Mouse (Mus musculus) NIH3T3 (cell line): ENCODE data around the gene Elf1.
"Not testable (repeated sequence)": the region's sequence is repeated elsewhere in the genome, so short reads cannot be mapped to it uniquely, and the experiment has no call there.

Experiments used
- DNase-seq: peaks from one replicate; pipeline ENCODE4 v3.0.0-alpha.2; 2012; ENCODE audit warnings: low read depth

Gene Elf1

DNA sequence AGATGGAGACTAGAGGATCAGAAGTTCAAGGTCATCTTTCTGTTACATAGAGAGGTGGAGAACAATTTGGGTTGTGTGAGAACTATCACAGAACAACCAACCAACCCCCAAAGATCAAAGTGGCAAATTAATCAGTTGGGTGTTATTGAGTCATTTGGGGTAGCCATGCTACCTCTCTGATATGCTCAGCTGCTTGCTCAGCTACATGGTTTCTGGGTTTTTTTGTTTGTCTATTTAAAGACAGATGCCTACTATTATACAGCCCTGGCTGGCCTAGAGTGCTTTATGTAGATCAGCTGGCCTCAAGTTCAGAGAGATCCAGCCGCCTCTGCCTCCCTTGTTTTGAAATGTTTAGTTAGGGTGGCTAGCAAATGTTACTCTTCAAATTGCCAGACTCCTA is 40.1 kb downstream of the Elf1 start:
- DNase-seq: no peak

DNA sequence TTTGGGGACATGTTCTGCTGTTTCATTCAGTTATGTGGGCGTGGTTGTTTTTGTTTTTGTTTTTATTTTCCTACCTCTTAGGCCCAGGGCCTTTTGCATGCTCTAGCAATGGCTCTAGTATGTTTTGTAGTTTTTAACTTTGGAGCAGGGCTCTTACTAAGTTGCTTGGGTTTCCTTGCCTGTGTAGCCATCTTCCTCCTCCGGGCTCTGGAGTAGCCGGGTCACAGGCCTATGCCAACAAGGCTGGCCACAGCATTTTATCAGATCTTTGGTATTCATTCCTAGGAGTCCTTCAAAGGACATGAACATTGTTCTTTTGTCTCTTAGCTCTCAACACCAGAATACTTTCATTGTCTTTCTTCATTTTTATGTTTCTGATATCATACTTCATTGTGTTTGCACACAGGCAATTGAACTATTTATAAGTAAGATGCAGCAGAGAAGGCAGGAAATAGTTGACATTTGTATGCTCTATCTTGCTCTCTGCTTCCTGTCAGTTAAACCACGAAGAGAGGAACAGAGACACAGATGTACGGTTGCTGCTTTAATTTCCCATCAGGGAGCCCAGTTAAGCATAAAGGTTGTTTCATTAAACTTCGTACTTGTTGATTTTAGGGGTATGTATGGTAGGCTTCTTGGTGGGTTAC is 40.6 kb downstream of the Elf1 start:
- no peak for DNase-seq

DNA sequence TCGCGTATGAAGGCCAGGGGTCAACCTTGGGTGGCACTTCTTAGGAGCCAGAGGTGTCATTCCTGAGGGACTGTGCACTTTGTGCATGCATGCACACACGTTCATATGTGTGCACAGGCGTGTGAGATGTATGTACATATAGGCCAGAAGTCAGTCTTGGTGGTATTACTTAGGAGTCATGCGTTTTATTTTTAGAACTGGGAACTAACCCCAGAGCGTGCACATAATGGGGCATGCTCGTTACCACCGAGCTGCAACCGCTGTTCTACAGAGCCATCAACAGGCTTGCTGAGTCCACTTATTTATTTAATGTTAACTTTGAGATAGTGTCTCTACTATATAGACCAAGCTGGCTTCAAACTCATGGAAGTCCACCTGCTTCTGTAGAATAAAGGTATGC is 41.4 kb downstream of the Elf1 start:
- no peak for DNase-seq

DNA sequence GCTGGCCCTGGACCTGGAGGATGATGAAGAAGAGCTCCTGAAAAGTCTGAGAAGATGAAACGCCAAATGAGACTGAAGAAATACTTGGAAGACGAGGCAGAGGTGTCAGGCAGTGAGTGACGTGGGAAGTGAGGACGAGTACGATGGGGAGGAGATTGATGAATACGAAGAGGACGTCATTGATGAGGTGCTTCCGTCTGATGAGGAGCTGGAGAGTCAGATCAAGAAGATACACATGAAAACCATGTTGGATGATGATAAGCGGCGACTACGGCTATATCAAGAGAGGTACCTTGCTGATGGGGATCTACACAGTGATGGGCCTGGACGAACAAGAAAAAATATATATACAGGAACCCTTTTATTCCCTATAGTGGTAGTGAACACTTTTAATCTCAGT is 45.1 kb downstream of the Elf1 start:
- DNase-seq: not testable (repeated sequence)

DNA sequence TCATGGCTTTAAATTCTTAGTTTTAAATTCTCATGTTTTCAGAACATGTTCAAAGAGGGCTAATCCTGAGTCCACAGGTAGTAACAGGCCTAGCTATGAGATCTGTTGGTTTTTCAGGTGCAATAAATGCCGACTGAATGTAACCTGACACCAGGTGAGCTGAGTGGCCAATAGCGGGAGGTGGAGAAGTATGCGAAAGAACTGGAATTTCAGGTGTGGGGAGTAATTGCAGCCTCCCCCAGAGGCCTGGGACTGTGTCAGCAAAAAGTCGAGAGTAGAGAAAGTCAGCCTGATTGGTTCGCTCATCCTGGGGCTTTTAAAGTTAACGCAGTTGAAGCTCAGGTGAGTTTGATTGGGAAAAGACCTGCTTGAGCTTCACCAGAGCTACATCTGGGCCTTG is 46.7 kb downstream of the Elf1 start:
- no peak for DNase-seq

DNA sequence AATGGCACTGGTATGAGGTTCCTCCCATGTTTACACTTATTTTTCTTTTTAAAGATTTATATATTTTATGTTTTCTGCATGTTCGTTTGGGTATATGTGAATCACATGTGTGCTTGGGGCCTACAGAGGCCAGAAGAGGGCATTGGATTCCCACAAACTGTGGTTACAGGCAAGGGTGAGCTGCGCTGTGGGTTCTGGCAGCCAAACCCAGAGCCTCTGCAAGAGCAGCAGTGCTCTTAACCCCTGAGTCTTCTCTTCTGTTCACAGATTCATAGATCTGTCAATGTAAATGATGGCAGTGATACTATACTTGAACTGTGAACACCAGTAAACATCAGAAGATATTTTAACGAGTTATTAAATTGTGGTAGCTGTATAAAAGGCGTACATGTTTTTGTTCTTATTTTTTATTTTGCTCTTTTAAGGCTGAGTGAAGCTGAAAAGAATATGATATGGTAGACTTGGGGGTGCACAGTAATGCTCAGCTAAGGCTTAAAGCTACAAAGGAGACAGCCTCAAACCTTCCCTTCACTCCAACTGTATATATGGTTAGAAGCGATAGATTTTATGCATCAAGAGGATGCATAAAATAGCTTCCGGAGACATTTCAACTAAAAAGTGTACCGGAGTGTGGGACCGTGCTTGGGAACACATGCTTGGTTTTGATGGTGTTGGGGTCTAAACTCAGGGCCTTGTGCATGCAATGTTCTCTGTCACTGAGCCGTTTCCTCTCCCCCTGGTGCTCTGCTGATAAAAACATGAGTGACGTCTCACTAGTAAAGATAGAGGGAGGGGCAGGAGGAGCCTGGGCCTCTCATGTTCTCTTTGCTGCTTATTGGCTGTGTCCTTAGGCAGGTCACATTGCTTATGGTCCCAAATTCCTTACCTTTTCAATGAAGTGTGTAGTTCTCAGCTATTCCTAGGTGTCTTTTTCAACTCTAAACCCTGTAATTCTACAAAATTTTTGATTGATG is 48.9 kb downstream of the Elf1 start:
- DNase-seq: no peak

DNA sequence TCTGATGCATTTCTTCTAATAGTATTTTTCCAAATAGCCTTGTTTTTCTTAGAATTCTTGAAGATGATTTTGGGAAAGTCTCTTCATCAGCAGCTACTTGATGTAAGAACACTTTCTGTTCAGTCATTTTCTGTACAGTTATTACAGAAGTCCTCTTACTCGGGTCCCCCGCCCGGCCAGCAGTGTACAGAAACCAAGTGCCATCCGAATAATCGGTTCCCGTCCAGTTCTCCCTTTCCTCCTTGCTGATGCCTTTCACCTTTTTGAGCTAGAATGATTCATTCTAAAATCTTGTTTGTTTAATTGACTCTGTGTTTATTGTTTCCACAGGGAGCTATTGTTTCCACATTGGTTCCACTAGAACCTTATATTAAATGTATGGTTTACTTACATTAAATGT is 49.8 kb downstream of the Elf1 start:
- DNase-seq: no peak

DNA sequence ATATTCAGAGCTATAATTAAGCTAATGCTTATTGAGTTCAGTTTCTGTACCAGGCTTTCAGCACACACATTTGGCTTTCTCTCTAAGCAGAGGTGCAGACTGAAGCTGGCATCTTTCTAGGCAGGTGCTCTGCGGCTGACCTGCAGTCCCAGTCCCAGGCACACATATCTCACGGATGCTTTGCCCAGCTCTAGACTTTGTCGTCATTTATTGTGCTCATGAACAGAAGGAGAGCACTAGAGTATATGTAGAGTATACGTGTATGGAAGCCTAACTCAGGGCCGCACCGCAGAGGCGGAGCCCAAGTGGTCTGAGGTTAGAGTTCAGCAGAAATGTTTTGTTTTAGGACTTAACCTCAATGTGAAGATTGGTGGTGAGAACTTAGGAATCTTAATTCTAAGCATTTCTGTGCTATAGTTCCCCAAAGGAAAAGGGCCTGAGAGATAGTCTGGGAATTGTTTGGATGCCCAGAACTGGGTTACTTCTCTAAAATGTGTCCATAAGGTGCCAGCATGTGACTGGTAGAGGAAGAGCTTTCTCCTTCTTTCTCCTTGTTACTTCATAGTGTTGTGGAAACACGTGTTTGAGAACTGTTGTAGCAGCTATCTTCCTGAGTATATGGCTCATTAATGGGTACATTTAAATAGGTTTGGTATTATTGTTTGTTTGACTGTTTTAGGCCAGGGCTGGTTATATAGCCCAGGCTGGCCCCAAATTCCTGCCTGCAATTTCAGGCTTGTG is 51.2 kb downstream of the Elf1 start:
- no peak for DNase-seq

DNA sequence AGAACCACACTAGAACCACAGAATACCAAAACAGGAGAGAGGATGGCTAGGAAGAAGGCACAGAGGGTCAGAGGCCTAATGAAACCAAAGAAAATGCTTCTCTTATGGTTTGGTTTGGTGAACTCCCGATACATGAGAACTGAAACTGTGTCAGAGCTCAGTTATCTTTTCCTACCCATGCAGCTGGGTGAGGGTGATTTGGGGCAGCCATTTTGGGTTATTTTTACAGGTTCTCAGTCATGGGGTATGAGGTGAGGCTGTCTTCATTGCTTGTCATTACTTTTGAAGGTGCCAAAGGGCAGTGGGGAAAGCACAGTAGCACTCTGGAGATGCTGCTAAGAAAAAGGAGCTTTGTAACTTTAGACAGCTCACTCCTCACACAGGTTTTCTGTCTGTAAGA is 52.4 kb downstream of the Elf1 start:
- DNase-seq: no peak

DNA sequence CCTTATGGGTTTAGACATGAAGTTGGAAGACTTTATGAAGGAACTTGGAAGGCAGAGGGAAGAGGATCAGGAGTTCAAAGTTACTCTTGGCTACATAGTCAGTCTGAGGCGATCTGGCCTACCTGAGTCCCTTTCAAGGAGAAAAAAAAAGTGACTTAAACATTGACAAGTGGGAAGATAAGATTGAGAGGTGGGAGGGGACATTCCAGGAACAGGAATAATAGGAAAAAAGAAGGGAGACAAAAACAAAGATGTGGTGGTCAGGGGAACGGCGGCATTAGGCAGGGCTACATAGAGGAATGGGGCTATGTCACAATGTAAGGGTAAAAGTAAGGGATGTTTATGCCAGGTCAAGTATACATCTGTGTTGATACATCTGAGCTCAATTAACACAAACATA is 53.2 kb downstream of the Elf1 start:
- no peak for DNase-seq

DNA sequence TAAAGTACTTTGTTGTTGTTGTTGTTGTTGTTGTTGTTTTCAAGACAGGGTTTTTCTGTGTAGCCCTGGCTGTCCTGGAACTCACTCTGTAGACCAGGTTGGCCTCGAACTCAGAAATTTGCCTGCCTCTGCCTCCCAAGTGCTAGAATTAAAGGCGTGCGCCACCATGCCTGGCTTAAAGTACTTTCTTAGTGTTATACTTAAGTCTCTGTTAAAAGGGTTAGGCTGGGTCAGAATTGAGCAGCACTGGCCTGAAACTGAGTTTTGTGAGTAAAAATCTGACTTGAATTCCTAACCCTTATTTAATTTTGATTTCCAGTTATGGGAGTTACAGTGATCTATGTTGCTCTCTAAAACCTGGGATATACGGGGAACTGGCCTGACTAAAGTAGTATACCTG is 53.7 kb downstream of the Elf1 start:
- not testable (repeated sequence) for DNase-seq

DNA sequence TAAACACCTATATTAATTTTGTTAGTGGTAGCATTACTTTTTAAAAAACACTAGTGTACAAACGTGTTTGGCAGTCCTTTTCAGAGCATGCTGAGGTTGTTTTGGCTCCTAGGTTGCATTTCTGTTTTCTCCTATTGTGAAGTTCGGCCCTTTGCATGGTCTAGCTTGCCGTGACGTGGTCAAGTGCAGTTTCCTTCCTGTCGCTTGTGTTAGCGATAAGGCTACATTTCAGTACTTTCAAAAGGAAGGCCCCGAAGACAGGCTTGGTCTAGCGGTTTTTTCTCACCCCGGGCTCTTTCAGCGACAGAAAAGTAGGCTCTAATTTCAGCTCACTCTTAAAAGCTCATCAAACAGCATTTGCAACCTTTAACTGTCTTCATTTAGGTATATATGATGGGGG is 54.3 kb downstream of the Elf1 start:
- no peak for DNase-seq

DNA sequence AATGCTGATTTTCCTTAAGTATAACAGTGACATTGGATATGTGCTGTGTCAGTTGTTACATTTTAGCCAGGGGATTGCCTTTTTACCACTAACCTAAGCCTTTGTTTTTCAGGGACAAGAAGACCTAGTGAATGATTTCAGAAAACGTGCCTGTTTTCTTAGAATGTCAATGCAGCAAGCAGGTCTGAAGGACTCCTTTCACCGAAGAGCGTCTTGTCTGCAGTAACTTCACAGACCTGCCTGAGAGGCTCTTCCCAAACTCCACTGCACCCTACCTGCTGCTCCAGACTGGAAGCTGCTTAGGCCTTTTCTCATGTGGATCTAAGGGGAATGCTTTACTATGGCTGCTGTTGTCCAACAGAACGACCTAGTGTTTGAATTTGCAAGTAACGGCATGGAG is 55.0 kb downstream of the Elf1 start:
- DNase-seq: no peak

DNA sequence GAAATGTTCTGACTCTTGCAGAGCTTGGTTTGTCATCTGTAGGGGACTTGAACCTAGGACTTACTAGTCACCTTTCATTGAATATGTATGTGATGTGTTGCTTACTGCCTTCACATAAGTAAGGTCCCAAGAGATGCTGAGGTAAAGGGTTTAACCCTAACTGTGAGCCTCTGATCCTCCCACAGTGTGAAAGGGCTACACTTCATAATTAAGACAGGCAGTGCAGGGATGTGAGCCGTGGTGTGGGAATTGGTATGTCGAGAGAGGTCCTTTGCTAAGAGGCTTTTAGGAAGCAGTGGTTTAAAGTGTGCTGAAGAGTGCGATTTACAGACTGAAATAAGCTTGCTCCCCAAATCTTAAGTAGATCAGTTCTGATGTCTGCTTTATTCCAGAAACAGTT is 55.8 kb downstream of the Elf1 start:
- no peak for DNase-seq

DNA sequence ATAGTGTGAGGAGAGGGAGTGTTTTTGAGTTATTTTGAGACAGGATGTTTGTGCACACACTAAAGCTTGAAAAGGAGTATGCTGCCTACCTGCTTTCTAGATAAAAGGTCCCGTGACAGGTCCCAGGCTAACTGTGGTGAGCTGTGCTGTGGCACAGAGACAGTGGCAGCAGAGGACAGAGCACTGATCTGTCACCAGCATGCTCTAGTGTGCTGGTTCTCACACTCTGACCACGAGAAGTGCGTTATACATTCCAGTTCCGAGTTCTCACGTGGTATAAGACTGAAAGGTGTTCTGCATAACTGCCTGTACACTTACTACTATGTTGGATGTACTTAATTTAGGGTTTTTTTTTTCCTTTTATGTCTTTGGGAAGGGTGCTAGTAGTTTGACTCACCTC is 56.5 kb downstream of the Elf1 start:
- no peak for DNase-seq

DNA sequence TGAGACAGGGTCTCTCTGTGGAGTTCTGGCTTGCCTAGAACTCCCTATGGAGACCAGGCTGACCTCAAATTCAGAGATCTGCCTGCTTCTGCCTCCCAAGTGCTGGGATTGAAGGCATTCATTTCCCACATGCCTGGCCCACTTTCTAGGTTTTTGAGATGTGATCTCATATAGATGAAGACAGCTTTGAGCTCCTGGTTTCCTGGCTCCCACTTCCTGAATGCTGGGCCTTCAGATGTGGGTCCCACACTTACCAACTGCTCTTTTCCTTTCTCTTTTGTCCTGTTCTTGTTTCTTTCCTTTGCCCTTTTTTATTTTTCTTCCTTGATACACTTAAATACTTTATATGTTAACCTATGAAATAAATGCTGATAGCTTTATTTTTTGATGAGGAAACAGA is 56.9 kb downstream of the Elf1 start:
- no peak for DNase-seq

DNA sequence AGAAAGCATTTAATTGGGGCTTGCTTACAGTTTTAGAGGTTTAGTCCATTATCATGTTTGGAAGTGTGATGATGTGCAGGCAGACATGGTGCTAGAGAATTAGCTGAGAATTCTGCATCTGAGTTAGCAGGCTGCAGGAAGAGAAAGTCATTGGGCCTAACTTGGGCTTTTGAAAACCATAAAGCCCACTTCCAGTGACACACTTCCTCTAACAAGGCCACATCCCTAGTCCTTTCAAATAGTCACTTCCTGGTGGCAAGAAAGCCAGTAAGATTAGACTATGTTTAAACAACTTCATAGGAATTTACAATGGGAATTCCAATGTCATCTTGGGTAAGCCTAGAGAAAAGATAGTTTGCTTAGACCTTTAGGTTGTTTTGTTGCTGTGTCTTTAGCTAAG is 60.6 kb downstream of the Elf1 start:
- no peak for DNase-seq

DNA sequence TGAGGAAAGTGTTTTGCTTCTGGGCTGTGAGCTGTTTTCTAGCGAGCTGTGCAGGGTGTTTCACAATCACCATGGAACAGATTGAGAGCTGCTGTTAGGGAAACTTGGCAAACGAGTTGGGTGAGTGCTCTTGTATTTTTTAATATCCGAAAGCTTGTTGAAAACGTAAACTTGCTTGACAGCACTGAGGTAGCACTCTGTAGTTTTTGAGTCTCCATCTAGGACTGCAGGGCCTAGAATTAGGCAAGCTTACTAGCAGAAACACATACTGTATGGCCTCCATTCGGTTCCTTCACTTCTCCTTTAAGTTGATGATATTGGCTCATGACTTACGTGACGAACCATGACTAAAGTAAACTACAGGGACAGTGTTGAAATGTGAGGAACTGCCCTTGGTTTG is 68.3 kb downstream of the Elf1 start:
- peak; percentile 85 for DNase-seq

DNA sequence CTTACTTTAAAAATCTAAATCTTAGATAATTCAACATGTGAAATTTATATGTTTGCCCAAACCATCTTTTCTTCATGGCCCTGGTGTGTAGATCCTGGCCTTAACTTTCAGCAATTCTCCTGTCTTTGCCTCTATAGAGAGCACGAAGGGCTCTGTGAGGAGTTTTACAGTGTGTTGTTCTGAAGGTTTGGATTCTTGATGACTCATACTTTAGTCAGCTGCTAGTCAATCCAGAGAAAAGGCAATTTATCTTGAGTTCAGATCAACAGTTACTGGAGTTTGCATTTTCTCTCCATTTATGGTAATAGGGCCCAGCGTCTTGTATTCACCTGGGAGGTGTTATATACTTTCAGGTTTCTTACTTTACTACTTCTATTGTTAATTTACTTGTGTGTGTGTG is 70.9 kb downstream of the Elf1 start:
- DNase-seq: peak; percentile 67

DNA sequence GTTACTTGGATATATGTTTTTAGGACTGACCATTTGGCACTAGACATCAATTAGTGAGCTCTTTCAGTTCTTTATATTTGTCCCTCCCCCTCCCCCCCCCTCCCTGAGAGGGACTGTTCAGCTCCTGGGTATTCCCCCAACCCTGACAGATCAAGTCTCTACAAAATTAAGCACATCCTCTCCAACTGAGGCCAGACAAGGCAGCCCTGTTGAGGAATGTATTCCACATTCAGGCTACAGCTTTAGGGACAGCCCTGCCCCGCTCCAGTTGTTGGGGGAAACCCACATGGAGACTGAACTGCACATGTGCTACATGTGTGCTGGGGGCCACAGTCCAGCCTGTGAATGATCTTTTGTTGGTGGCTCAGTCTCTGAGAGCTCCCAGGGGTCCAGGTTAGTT is 71.9 kb downstream of the Elf1 start:
- no peak for DNase-seq

DNA sequence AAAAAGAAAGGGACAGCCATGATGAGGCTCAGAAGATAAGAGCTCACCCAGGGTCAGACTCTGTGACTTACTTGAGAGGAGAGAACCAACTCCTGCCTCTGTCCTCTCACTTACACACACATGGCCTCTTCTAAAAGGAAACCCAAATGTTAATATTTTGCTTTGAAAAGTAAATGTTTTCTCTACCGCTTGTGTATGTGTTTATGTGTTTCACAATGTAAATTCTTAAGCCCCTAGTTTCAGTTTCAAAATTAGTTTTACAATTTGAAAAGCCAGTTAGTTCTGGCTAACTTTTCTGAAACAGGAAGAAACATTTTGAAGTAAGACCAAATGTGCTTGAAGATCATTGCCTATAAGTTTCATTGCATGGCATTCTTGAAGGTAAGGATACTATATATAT is 76.8 kb downstream of the Elf1 start:
- DNase-seq: no peak

DNA sequence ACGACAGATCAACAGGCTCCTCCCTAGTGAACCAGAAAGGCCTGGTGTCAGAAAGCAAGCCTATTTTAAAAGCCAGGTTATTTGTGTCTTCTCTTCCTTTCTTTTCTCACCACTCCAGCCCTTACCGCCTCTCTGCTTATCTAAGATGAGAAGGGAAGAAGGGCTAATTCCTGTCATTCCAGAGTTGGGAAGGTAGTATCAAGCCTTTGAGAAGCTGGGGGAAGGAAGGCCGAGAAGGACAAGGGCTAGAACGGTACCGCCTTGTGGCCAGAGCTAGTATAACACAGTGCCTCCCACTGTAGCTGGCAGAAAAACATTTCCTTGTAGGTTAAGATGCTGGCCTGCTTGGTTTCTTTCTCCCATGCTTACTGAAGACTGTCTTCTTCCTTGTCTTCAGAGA is 81.8 kb downstream of the Elf1 start:
- peak; percentile 77 for DNase-seq

DNA sequence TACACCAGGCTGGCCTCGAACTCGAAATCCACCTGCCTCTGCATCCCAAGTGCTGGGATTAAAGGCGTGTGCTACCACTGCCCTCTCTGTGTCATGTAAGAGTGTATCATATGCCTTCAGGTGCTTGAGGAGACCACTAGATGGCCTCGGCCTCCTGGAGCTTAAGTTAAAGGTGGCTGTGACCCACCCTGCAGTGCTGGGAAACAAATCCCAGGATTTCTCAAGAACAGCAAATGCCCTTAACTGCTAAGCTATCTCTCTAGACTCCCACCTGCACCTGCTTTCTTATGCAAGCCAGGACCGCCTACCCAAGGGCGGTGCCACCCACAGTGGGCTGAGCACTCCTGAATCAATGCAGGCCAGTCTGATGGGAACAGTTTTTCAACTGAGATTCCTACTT is 83.8 kb downstream of the Elf1 start:
- DNase-seq: peak; percentile 27
